Mouse (Mus musculus) ES-Bruce4 (cell line): ENCODE results near the gene Alpi. TPM values are rescaled to one million over a fixed set of nuclear protein-coding genes. Genes with fewer than 3 reads are reported as not detected.

Source experiments
- H3K27ac ChIP-seq: 2 replicates; pipeline ENCODE4 v1.5.1; 2012; ENCODE audit warnings: low read length, inconsistent platforms; ENCODE audit not compliant: insufficient read depth
- H3K27me3 ChIP-seq: 2 replicates; pipeline ENCODE4 v1.6.1; 2012; ENCODE audit warnings: mild to moderate bottlenecking, low read length, inconsistent platforms; ENCODE audit not compliant: control insufficient read depth, poor library complexity, insufficient read depth, severe bottlenecking
- H3K36me3 ChIP-seq: 2 replicates; pipeline ENCODE4 v1.6.1; 2012; ENCODE audit warnings: inconsistent platforms, mild to moderate bottlenecking, low read length, moderate library complexity; ENCODE audit not compliant: control insufficient read depth, poor library complexity, insufficient read depth, severe bottlenecking
- H3K4me1 ChIP-seq: one replicate; pipeline ENCODE4 v1.8.1; 2011; ENCODE audit warnings: low read length; ENCODE audit not compliant: control insufficient read depth, insufficient read depth
- H3K4me3 ChIP-seq: 2 replicates; pipeline ENCODE4 v1.5.1; 2011; ENCODE audit warnings: low read depth, mild to moderate bottlenecking, low read length
- H3K9ac ChIP-seq: 2 replicates; pipeline ENCODE4 v1.6.1; 2012; ENCODE audit warnings: low read depth, mild to moderate bottlenecking, inconsistent platforms; ENCODE audit not compliant: poor library complexity, severe bottlenecking
- H3K9me3 ChIP-seq: replicated peaks from 2 replicates; pipeline ENCODE4 v1.6.1; 2012; ENCODE audit warnings: mild to moderate bottlenecking, low read length, inconsistent platforms; ENCODE audit not compliant: control insufficient read depth, poor library complexity, insufficient read depth, severe bottlenecking
- CTCF ChIP-seq: IDR thresholded peaks from one replicate; pipeline ENCODE4 v1.8.1; 2011; ENCODE audit warnings: low read depth, low read length
- EP300 ChIP-seq: IDR thresholded peaks from 2 replicates; pipeline ENCODE4 v1.6.1; 2011; ENCODE audit warnings: low read depth, low read length; ENCODE audit not compliant: insufficient read depth
- POLR2A ChIP-seq: IDR thresholded peaks from one replicate; pipeline ENCODE4 v1.8.1; 2011; ENCODE audit warnings: low read length; ENCODE audit not compliant: insufficient read depth
- polyA plus RNA-seq: library from polyadenylated mRNA; stranded (reverse); fragments of >200 nt; gene quantifications from 2 replicates; pipeline ENCODE4 v1.2.4, GENCODE M21; 2011; ENCODE audit warnings: low read depth; ENCODE audit not compliant: missing spikeins, insufficient read depth, insufficient read length

The Alpi gene
- polyA plus RNA-seq, 1 experiment = not detected

GRCm38 (mm10) chr1:87057075-87057474, 44.3 kb downstream of the Alpi start:
- Histone ChIP-seq H3K36me3 (no peaks in the 10 kb centered on the region), H3K4me3 (no peak overlapping the region), H3K27me3 (no peaks in the 10 kb centered on the region), H3K4me1 (no peaks in the 10 kb centered on the region), H3K9ac (no peak overlapping the region), H3K9me3 (no peaks in the 10 kb centered on the region), H3K27ac (no peak overlapping the region)
- TF ChIP-seq EP300 = no peak
- no peak for TF ChIP-seq POLR2A
- TF ChIP-seq CTCF = no peak

- Histone ChIP-seq H3K4me3 (no peak overlapping the region), H3K9ac (no peak overlapping the region), H3K4me1 (no peaks in the 10 kb centered on the region), H3K27me3 (no peaks in the 10 kb centered on the region), H3K9me3 (no peaks in the 10 kb centered on the region), H3K36me3 (no peaks in the 10 kb centered on the region), H3K27ac (no peak overlapping the region)
- TF ChIP-seq POLR2A (no peak), CTCF (no peak), EP300 (no peak)
These were observed 50.0 kb downstream of the Alpi start for GRCm38 (mm10) chr1:87051369-87051768.

- Histone ChIP-seq H3K27me3 (no peaks in the 10 kb centered on the region), H3K9ac (no peak overlapping the region), H3K9me3 (no peaks in the 10 kb centered on the region), H3K27ac (no peak overlapping the region), H3K4me1 (no peaks in the 10 kb centered on the region), H3K4me3 (no peak overlapping the region), H3K36me3 (no peaks in the 10 kb centered on the region)
- TF ChIP-seq EP300 = no peak
- no peak for TF ChIP-seq CTCF
- no peak for TF ChIP-seq POLR2A
These were observed 50.7 kb downstream of the Alpi start for GRCm38 (mm10) chr1:87050700-87051099.

GRCm38 (mm10) chr1:87050072-87050471, 51.3 kb downstream of the Alpi start:
- Histone ChIP-seq H3K27me3 (no peaks in the 10 kb centered on the region), H3K4me1 (no peaks in the 10 kb centered on the region), H3K9ac (no peak overlapping the region), H3K9me3 (no peaks in the 10 kb centered on the region), H3K4me3 (no peak overlapping the region), H3K36me3 (no peaks in the 10 kb centered on the region), H3K27ac (no peak overlapping the region)
- no peak for TF ChIP-seq POLR2A
- no peak for TF ChIP-seq CTCF
- no peak for TF ChIP-seq EP300

Other genes starting within 250 kb of the Alpi start
- gene Alppl2, start 11.7 kb downstream of the Alpi start, polyA plus RNA-seq = not detected in 2 replicates
- gene Akp3, start 23.4 kb upstream of the Alpi start, polyA plus RNA-seq = not detected in 2 replicates
- 0.37 and 2.2 TPM in 2 replicates for gene Ecel1, start 54.9 kb upstream of the Alpi start, polyA plus RNA-seq
- gene Prss56, start 81.7 kb upstream of the Alpi start, polyA plus RNA-seq = 0.27 TPM in 1 of 2 replicates, not detected in the other
- not detected in 2 replicates for gene Chrnd, start 89.0 kb upstream of the Alpi start, polyA plus RNA-seq
- gene Chrng, start 103.1 kb upstream of the Alpi start, polyA plus RNA-seq = not detected in 2 replicates
- gene Eif4e2, start 112.3 kb upstream of the Alpi start, polyA plus RNA-seq = 191 and 201 TPM in 2 replicates
- gene Efhd1, start 162.8 kb upstream of the Alpi start, polyA plus RNA-seq = 1.9 and 2.2 TPM in 2 replicates
- gene Gigyf2, start 225.4 kb upstream of the Alpi start, polyA plus RNA-seq = 185 and 207 TPM in 2 replicates